Mouse (Mus musculus): ENCODE results near the gene Rpl23. TPM values are rescaled to one million over a fixed set of nuclear protein-coding genes. Genes with fewer than 3 reads are reported as not detected.

Gene Rpl23
- polyA plus RNA-seq, 1 experiment from 2014 or later, result 518 TPM

DNA sequence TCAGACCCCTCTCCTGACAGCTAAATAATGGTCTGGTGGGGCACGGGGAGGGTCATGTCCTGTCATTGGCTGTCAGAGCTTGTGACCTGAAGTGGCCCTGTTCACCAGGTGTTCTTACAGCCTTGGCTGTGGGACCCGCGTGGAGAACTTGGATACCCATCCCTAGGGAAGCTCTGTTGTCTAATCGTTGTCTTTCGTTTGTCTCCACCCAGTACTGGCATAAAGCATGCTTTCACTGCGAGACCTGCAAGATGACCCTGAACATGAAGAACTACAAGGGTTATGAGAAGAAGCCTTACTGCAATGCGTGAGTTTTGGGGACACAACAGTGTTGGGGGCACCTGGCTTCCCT, 24.4 kb upstream of the Rpl23 start:
- no peak overlapping the region for H3K9ac ChIP-seq (replicated peaks)
- H3K4me3 ChIP-seq (replicated peaks), result no peak overlapping the region
- no peak overlapping the region; the same call in 1 of the 2 replicates for H3K4me2 ChIP-seq
- H3K4me1 ChIP-seq (replicated peaks), result peaks cover 82% of the 10 kb centered on the region
- 80% methylated on average over 7 of the region's 7 CpGs for WGBS
- H3K27ac ChIP-seq, result no peak overlapping the region
- no peaks in the 10 kb centered on the region for H3K9me3 ChIP-seq
- peaks cover 40% of the 10 kb centered on the region for H3K36me3 ChIP-seq
- ATAC-seq (ENCODE audit: insufficient number of reproducible peaks, insufficient read depth, low FRiP score, low TSS enrichment, low read depth), result no peak
- no peaks in the 10 kb centered on the region for H3K27me3 ChIP-seq

DNA sequence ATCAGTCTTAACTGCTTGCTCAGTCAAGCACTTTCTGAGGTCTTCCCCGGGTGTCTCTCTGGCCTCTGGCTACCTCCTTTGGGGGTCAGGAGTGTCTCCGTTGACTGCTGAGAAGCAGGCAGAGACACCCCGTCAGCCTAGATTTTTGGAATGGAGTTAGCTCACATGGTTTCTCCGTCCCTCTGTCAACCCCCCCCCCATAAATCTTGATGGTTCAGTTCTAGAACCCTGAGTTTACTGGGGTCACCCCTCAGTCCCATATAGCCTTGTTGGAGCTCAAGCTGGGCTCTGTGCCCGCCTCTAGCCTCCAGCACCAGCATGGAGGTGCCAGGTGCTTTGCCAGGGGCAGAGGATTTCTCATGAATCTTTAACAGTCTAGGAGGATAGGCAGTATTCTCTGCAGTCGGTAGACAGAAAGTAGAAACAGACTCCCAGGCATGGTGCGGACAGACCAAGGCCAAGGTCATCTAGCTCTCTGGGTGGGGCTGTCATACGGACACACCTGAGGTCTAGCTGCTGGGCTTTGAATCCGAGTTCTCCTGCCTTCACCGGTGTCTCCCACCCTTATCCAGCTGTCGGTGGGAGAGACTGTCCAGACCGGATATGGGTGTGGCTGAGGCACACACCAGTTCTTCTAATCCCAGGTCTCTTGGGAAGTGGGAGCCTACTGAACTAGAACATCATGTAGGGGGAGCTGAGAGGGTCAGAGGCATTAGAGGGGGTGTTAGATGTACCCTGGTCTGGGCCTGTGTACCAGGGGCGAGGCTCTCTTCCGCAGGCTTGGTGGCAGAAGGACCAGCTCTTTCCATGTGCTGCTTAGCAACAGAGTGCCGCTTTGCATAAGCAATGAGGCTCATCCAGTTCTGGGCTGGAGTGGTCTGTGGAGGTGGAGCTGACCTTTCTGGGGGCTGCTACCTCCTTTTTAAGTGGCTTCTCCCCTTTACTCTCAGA, 23.7 kb upstream of the Rpl23 start:
- Histone ChIP-seq H3K9me3 (no peaks in the 10 kb centered on the region), H3K4me3 (replicated peaks) (no peak overlapping the region), H3K27me3 (no peaks in the 10 kb centered on the region), H3K9ac (replicated peaks) (no peak overlapping the region), H3K4me1 (replicated peaks) (peaks cover 82% of the 10 kb centered on the region), H3K4me2 (peak overlapping the region; percentile 54), H3K27ac (peak overlapping the region; percentile 84), H3K36me3 (peaks cover 37% of the 10 kb centered on the region)
- WGBS, result 55% methylated on average over 15 of the region's 15 CpGs
- no peak for ATAC-seq (ENCODE audit: insufficient number of reproducible peaks, insufficient read depth, low FRiP score, low TSS enrichment, low read depth)

GRCm38 (mm10) chr11:97804841-97805661, 22.8 kb upstream of the Rpl23 start:
- Histone ChIP-seq H3K4me2 (peak overlapping the region; percentile 54), H3K9me3 (no peaks in the 10 kb centered on the region), H3K4me3 (replicated peaks) (peak overlapping the region; percentile 21), H3K4me1 (replicated peaks) (peaks cover 78% of the 10 kb centered on the region), H3K9ac (replicated peaks) (no peak overlapping the region; the same call in 1 of the 2 replicates), H3K36me3 (peaks cover 32% of the 10 kb centered on the region), H3K27ac (peak overlapping the region; percentile 84), H3K27me3 (no peaks in the 10 kb centered on the region)
- 16% methylated on average over 9 of the region's 9 CpGs for WGBS
- ATAC-seq (ENCODE audit: insufficient number of reproducible peaks, insufficient read depth, low FRiP score, low TSS enrichment, low read depth), result no peak

DNA sequence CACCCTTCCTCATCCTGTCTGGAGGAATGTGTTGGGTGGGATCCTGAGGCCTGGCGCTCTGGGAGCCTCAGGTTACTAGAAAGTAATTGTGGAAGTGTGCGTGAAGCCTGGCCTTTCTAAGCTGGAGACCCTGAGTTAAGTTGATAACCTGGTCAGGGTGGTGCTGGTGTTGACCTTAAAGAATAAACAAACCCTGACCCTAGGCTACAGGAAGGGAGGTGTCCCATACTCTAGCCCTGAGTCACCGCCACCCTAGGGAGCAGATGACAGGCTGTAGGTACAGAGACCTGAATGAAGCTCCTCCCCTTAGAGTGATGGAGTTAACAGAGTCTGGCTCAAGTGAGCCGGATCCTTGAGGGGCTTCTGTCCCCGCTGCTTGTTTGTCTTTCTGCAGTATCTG, 21.6 kb upstream of the Rpl23 start:
- H3K4me3 ChIP-seq (replicated peaks), result no peak overlapping the region
- peak overlapping the region; percentile 84 for H3K27ac ChIP-seq
- peak overlapping the region; percentile 6; the same call in 1 of the 2 replicates for H3K4me2 ChIP-seq
- ATAC-seq (ENCODE audit: insufficient number of reproducible peaks, insufficient read depth, low FRiP score, low TSS enrichment, low read depth), result no peak
- H3K9ac ChIP-seq (replicated peaks), result no peak overlapping the region
- peaks cover 22% of the 10 kb centered on the region for H3K36me3 ChIP-seq
- no peaks in the 10 kb centered on the region for H3K27me3 ChIP-seq
- H3K9me3 ChIP-seq, result no peaks in the 10 kb centered on the region
- 73% methylated on average over 5 of the region's 5 CpGs for WGBS
- peaks cover 67% of the 10 kb centered on the region for H3K4me1 ChIP-seq (replicated peaks)

GRCm38 (mm10) chr11:97802495-97802894, 20.3 kb upstream of the Rpl23 start:
- Histone ChIP-seq H3K9me3 (no peaks in the 10 kb centered on the region), H3K27ac (no peak overlapping the region; the same call in 1 of the 2 replicates), H3K4me3 (replicated peaks) (no peak overlapping the region), H3K9ac (replicated peaks) (no peak overlapping the region), H3K36me3 (peaks cover 9% of the 10 kb centered on the region), H3K4me1 (replicated peaks) (peaks cover 53% of the 10 kb centered on the region), H3K4me2 (peak overlapping the region; percentile 79; the same call in 1 of the 2 replicates), H3K27me3 (no peaks in the 10 kb centered on the region)
- no peak for ATAC-seq (ENCODE audit: insufficient number of reproducible peaks, insufficient read depth, low FRiP score, low TSS enrichment, low read depth)
- 51% methylated on average over 6 of the region's 6 CpGs for WGBS

DNA sequence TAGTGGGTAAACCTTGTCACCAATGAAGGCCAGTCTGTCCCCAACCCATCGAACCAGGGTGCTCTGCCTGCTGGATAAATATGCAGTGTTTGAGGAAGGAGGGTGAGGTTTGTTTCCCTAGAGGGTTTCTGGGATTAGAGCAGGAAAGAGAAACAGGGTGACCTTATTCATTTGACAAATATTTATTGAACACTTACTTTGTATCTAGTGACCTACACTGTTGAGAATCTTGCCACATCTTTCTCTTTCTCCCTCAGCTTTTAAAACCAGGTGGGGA, 19.9 kb upstream of the Rpl23 start:
- Histone ChIP-seq H3K4me3 (replicated peaks) (peak overlapping the region; percentile 66; the same call in 1 of the 2 replicates), H3K9me3 (no peaks in the 10 kb centered on the region), H3K4me2 (peak overlapping the region; percentile 79), H3K9ac (replicated peaks) (0 out of 2 replicates have a peak overlapping the region, but pooled peaks have one; percentile 83), H3K27ac (no peak overlapping the region; the same call in 1 of the 2 replicates), H3K4me1 (replicated peaks) (peaks cover 51% of the 10 kb centered on the region), H3K36me3 (peaks cover 6% of the 10 kb centered on the region; the same call in 1 of the 2 replicates), H3K27me3 (no peaks in the 10 kb centered on the region)
- ATAC-seq (ENCODE audit: insufficient number of reproducible peaks, insufficient read depth, low FRiP score, low TSS enrichment, low read depth), result no peak
- WGBS, result 53% methylated on average over 1 of the region's 1 CpGs

DNA sequence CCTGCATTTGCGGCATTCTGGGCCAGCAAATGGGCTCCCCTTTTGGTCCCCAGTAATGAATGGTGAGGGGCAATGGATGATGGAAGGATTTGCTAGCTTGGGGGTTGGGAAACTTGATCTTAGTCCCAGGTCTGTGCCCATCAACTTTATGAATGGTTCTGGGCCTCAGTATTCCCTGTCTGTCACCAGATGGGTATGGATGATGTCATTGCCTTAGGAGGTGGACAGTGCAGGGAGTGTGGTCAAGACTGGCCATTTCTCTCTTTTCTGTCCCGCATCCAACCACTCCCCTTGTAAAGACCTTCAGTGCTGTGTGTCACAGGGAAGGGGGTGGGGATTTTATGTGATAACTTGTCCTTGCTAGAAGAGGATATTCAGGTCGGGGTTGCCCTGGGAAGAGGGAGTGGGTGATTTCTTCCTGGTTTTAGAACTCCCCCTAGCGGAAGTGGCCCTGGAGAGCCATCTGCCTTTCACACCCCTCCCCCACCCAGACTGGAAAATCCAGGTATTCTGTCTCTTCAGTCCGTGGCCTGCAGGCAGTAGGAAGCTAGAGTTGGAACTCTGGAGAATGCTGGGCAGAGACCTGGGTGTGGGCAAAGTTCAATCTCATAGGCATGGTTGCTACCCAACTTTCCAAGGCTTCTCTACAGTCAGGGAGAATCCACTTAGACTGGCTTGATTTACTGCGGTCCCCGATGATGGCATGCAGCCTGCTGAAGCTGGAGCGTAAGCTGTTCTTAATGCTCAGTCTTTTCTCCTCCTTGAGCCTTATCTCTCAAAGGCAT, 19.4 kb upstream of the Rpl23 start:
- peak overlapping the region; percentile 79 for H3K4me2 ChIP-seq
- H3K4me1 ChIP-seq (replicated peaks), result peaks cover 51% of the 10 kb centered on the region
- peak overlapping the region; percentile 98 for H3K27ac ChIP-seq
- H3K36me3 ChIP-seq, result 0 out of 2 replicates have a peak, but pooled peaks cover under 1% of the 10 kb centered on the region
- H3K9ac ChIP-seq (replicated peaks), result peak overlapping the region; percentile 83
- no peak for ATAC-seq (ENCODE audit: insufficient number of reproducible peaks, insufficient read depth, low FRiP score, low TSS enrichment, low read depth)
- no peaks in the 10 kb centered on the region for H3K27me3 ChIP-seq
- WGBS, result 23% methylated on average over 8 of the region's 8 CpGs
- peak overlapping the region; percentile 66 for H3K4me3 ChIP-seq (replicated peaks)
- no peaks in the 10 kb centered on the region for H3K9me3 ChIP-seq

- H3K9ac ChIP-seq (replicated peaks), result peak overlapping the region; percentile 83
- WGBS, result 4% methylated on average over 17 of the region's 17 CpGs
- no peaks in the 10 kb centered on the region for H3K9me3 ChIP-seq
- H3K4me1 ChIP-seq (replicated peaks), result peaks cover 43% of the 10 kb centered on the region
- no peak for ATAC-seq (ENCODE audit: insufficient number of reproducible peaks, insufficient read depth, low FRiP score, low TSS enrichment, low read depth)
- H3K27ac ChIP-seq, result peak overlapping the region; percentile 98
- no peaks in the 10 kb centered on the region for H3K27me3 ChIP-seq
- H3K4me3 ChIP-seq (replicated peaks), result peak overlapping the region; percentile 66
- peak overlapping the region; percentile 79 for H3K4me2 ChIP-seq
- H3K36me3 ChIP-seq, result no peaks in the 10 kb centered on the region
Observed at GRCm38 (mm10) chr11:97800691-97801408, 18.6 kb upstream of the Rpl23 start.

DNA sequence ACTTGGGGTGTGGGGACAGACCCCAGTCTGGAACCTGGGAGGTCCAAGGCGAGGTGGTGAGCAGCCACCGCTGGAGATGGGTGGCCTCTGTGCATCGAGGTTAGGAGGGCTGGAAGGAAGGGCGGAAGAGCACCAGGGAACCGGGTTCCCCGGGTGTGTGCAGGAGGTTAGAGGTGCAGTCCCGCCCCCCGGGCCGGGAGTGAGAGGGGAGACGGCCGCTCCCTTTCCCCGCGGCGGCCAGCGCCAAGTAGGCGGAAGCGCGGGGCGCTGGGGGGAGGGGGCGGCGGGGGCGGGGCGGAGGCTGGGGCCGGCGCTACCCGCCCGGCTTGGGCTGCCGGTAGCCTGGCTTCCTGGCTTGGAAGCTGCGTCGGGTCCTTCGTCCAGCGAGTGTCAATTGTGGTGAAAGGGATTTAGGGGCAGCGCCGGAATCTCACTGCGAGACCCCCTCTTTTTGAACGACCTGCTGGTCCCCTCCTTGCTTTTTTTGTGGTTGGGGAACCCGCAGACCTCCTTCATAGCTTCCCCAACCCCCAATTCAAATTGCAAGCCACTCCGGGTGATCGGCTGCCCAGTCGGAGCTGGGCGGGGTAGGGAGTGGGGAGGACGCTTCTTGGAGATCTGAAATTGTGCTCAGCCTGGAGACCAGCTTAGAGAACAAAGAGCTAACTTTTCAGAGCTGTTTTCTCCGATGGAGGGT, 17.9 kb upstream of the Rpl23 start:
- H3K27ac ChIP-seq, result peak overlapping the region; percentile 98
- H3K4me1 ChIP-seq (replicated peaks), result peaks cover 36% of the 10 kb centered on the region
- H3K4me2 ChIP-seq, result peak overlapping the region; percentile 79
- no peaks in the 10 kb centered on the region for H3K36me3 ChIP-seq
- under 1% methylated on average over 33 of the region's 43 CpGs for WGBS
- no peaks in the 10 kb centered on the region for H3K9me3 ChIP-seq
- peak; percentile 44; the same call in 1 of the 2 replicates for ATAC-seq (ENCODE audit: insufficient number of reproducible peaks, insufficient read depth, low FRiP score, low TSS enrichment, low read depth)
- peak overlapping the region; percentile 66 for H3K4me3 ChIP-seq (replicated peaks)
- H3K9ac ChIP-seq (replicated peaks), result peak overlapping the region; percentile 83
- H3K27me3 ChIP-seq, result no peaks in the 10 kb centered on the region
